Mouse (Mus musculus) heart, embryonic 11.5 days (tissue): ENCODE results near the gene Rimbp2. TPM values are rescaled to one million over a fixed set of nuclear protein-coding genes. Genes with fewer than 3 reads are reported as not detected.
"Not testable (repeated sequence)": the region's sequence is repeated elsewhere in the genome, so short reads cannot be mapped to it uniquely, and the experiment has no call there.

ENCODE experiments used
- ATAC-seq: fragments of 200-750 bp; cut with Nextera tagmentation; replicated peaks from 2 replicates; pipeline ENCODE4 v1.8.0; 2017; ENCODE audit warnings: moderate library complexity; ENCODE audit not compliant: insufficient number of reproducible peaks, low FRiP score, low TSS enrichment
- H3K27ac ChIP-seq: fragments of 300-500 bp; sonication (generic); 2 replicates; pipeline ENCODE4 v1.5.1; 2014; ENCODE audit warnings: mild to moderate bottlenecking, low read depth, low read length
- H3K27me3 ChIP-seq: fragments of 300-500 bp; sonication (generic); 2 replicates; pipeline ENCODE4 v1.6.1; 2014; ENCODE audit warnings: mild to moderate bottlenecking, low read length, mixed read lengths; ENCODE audit not compliant: control insufficient read depth, insufficient read depth
- H3K36me3 ChIP-seq: fragments of 300-500 bp; sonication (generic); 2 replicates; pipeline ENCODE4 v1.6.1; 2014; ENCODE audit warnings: mild to moderate bottlenecking, low read length, moderate library complexity, mixed read lengths; ENCODE audit not compliant: control insufficient read depth, insufficient read depth
- H3K4me1 ChIP-seq: fragments of 300-500 bp; sonication (generic); 2 replicates; pipeline ENCODE4 v1.6.1; 2014; ENCODE audit warnings: low read length; ENCODE audit not compliant: control insufficient read depth, insufficient read depth
- H3K4me2 ChIP-seq: fragments of 300-500 bp; sonication (generic); 2 replicates; pipeline ENCODE4 v1.6.1; 2014; ENCODE audit warnings: mild to moderate bottlenecking, moderate library complexity
- H3K4me3 ChIP-seq: fragments of 300-500 bp; sonication (generic); 2 replicates; pipeline ENCODE4 v1.5.1; 2014; ENCODE audit warnings: low read depth, low read length
- H3K9ac ChIP-seq: fragments of 300-500 bp; sonication (generic); 2 replicates; pipeline ENCODE4 v1.6.1; 2014; ENCODE audit warnings: mild to moderate bottlenecking, low read depth, low read length, moderate library complexity
- H3K9me3 ChIP-seq: fragments of 300-500 bp; sonication (generic); replicated peaks from 2 replicates; pipeline ENCODE4 v1.6.1; 2016; ENCODE audit warnings: low read length; ENCODE audit not compliant: control insufficient read depth
- WGBS: fragments of 180-500 bp; shearing (Covaris S2); extraction: QIAGEN DNeasy Blood & Tissue Kit; methylation state at CpG from one replicate; pipeline ENCODE4 v1.1.7; 2014; ENCODE audit not compliant: insufficient replicate concordance; 5-methylcytosine and 5-hydroxymethylcytosine counted together
- polyA plus RNA-seq: library from polyadenylated mRNA; unstranded; fragments of >200 nt; fragmentation: Nextera tagmentation; extraction: Ambion mirVana; gene quantifications from 2 replicates; pipeline ENCODE4 v1.2.1, GENCODE M21; 2014

The Rimbp2 gene
- polyA plus RNA-seq, 1 experiment from 2014 or later, result 0.03 TPM

DNA sequence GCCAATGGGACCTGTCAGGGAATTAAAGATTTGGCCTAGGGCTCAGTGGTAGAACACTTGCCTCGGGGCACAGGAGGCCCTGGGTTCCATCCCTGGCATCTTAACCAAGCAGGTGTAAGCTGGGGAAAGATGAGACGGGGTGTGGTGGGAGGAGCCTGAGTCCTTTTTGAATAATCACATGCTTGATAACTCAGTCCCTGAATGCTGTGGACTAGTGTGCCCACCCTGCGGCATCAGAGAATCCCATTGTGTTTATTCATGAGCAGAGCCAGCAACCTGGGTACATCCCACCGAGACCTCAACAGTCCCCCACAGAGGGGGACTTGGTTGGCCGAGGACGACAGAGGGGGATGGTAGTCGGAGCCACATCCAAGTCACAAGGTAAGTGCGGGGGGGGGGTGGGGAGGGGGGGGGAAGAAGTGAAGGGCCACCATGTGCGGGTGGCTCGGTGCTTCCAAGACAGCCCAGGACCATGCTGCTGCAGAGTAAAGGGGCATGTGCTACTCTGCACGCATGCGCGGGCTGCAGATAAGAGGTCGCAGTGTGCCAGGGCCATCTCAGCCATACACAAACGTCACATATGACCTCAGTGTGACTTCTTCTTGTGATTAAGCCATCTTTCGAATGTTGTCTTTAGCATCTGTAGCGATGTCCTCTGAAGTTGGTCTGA is 214.0 kb downstream of the Rimbp2 start:
- Histone ChIP-seq H3K9me3 (no peaks in the 10 kb centered on the region), H3K9ac (no peak overlapping the region), H3K4me3 (no peak overlapping the region), H3K36me3 (no peaks in the 10 kb centered on the region), H3K27ac (no peak overlapping the region), H3K27me3 (peaks cover 16% of the 10 kb centered on the region; the same call in 1 of the 2 replicates), H3K4me1 (no peaks in the 10 kb centered on the region), H3K4me2 (no peak overlapping the region)
- ATAC-seq, result no peak
- 45% methylated on average over 14 of the region's 17 CpGs for WGBS

DNA sequence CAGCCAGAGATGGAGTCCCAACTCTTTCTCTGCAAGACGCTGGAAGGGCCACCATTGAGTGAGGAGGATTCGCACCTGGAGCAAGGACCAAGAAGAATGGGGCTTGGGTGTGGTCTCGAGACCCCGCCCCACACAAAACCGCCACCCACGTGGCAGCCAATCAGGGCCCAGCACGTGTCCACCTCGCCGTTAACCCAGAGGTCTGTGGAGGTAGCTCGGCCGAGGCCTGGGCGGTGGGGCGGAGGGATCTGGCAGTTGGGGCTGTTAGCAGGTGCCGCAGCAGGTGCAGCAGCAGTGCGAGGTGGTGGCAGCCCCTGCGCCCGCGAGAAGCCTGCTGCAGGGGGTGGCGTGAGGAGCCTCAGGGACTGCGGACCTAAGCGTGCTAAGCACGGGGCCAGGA is 217.4 kb downstream of the Rimbp2 start:
- no peaks in the 10 kb centered on the region for H3K4me1 ChIP-seq
- no peak overlapping the region for H3K27ac ChIP-seq
- H3K9me3 ChIP-seq, result no peaks in the 10 kb centered on the region
- H3K9ac ChIP-seq, result no peak overlapping the region
- no peak overlapping the region for H3K4me2 ChIP-seq
- H3K36me3 ChIP-seq, result no peaks in the 10 kb centered on the region
- WGBS, result 66% methylated on average over 22 of the region's 22 CpGs
- peaks cover 16% of the 10 kb centered on the region; the same call in 1 of the 2 replicates for H3K27me3 ChIP-seq
- ATAC-seq, result no peak
- no peak overlapping the region for H3K4me3 ChIP-seq

DNA sequence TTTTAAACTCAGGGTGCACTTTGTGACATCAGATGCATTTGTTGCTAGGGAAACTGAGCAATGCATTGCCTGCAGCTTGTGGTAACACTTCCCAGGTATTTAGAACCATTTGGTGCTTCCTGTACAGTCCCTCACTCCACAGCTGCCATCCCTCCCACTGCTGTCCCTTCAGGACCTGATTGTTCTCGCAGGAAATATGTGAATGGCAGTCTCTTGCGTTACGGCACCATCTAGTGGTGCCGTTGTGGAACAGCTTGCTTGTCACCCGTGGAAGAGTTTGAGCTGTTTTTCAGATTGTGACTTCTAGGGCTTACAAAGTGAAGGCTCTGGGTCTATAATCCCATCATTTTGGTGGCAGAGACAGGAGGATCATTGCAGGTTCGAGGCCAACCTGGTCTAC is 219.3 kb downstream of the Rimbp2 start:
- no peak overlapping the region for H3K4me2 ChIP-seq
- H3K4me3 ChIP-seq, result no peak overlapping the region
- H3K9me3 ChIP-seq, result no peaks in the 10 kb centered on the region
- 5% methylated on average over 6 of the region's 6 CpGs for WGBS
- H3K4me1 ChIP-seq, result no peaks in the 10 kb centered on the region
- H3K9ac ChIP-seq, result no peak overlapping the region
- no peaks in the 10 kb centered on the region for H3K36me3 ChIP-seq
- peaks cover 11% of the 10 kb centered on the region; the same call in 1 of the 2 replicates for H3K27me3 ChIP-seq
- ATAC-seq, result no peak
- H3K27ac ChIP-seq, result no peak overlapping the region

DNA sequence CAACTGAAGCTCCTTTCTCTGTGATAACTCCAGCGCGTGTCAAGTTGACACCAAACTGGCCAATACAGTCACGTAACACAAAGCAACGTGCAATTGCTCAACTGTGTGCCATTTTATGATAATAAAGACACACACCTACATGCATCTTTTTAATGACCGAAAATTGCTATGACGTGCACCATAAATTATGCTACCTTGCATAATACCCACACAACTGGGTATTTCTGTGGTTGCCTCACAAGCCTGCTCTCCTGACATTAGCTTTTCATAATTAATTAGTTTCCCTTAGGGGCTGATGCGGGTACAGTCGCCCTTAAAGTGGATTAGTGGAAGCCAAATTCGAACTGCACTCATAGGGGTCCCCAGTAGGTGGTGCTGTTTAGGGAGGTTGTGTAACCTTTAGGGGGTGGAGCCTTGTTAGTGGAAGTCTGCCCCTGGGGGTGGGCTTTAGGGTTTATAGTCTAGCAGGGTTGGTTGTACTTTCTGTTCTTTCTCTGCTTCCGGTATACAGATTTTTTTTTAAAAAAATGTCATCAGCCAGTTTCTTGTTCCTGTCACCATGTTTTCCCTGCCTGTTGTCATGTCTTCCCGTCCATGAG is 220.8 kb downstream of the Rimbp2 start:
- Histone ChIP-seq H3K4me1 (no peaks in the 10 kb centered on the region), H3K9ac (no peak overlapping the region), H3K27ac (no peak overlapping the region), H3K36me3 (no peaks in the 10 kb centered on the region), H3K27me3 (peaks cover 8% of the 10 kb centered on the region; the same call in 1 of the 2 replicates), H3K9me3 (no peaks in the 10 kb centered on the region), H3K4me3 (no peak overlapping the region), H3K4me2 (no peak overlapping the region)
- 64% methylated on average over 11 of the region's 11 CpGs for WGBS
- no peak for ATAC-seq

DNA sequence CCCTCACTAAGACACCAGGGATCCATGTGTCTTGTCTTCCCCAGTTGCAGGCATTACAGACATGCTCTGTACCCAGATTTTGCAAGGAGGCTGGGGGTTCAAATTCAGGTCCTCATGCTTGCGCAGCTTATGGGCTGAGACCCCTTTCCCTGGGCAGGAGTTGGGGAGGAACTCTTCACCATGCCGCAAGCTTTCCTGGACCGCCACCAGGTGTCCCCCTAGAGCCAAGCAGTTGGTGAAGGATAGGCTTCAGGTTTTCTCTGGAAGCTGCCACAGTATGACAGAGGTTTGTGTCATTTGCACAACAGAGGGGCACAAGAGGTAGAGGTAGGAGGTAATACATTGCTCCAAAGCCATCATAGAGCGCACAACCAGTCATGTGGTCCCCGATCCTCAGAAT is 222.7 kb downstream of the Rimbp2 start:
- no peak overlapping the region for H3K27ac ChIP-seq
- 51% methylated on average over 5 of the region's 5 CpGs for WGBS
- H3K9me3 ChIP-seq, result no peaks in the 10 kb centered on the region
- H3K36me3 ChIP-seq, result no peaks in the 10 kb centered on the region
- no peak overlapping the region for H3K4me3 ChIP-seq
- ATAC-seq, result no peak
- H3K4me1 ChIP-seq, result no peaks in the 10 kb centered on the region
- H3K27me3 ChIP-seq, result no peaks in the 10 kb centered on the region
- no peak overlapping the region for H3K4me2 ChIP-seq
- H3K9ac ChIP-seq, result no peak overlapping the region

DNA sequence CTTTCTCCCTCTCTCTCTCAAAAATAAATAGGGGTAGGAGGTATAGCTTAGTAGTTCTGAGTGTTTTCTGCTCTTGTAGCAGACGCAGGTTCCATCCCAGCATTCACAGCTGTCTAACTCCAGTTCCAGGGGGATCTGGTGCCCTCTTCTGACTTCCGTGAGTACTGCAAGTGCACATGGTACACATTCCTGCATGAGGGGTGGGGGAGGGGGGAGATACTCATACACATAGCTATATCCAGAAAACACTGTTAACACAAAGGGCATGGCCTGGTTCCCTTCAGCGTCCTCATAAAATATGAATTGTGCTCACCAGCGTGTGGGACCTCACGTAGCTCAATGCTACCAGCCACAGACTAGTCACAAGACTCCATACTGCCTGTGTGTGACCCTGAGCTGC is 223.9 kb downstream of the Rimbp2 start:
- no peak overlapping the region for H3K4me3 ChIP-seq
- H3K27me3 ChIP-seq, result no peaks in the 10 kb centered on the region
- no peak overlapping the region for H3K27ac ChIP-seq
- WGBS, result 72% methylated on average over 5 of the region's 5 CpGs
- H3K4me2 ChIP-seq, result no peak overlapping the region
- H3K36me3 ChIP-seq, result no peaks in the 10 kb centered on the region
- no peak overlapping the region for H3K9ac ChIP-seq
- no peak for ATAC-seq
- H3K9me3 ChIP-seq, result no peaks in the 10 kb centered on the region
- H3K4me1 ChIP-seq, result no peaks in the 10 kb centered on the region

DNA sequence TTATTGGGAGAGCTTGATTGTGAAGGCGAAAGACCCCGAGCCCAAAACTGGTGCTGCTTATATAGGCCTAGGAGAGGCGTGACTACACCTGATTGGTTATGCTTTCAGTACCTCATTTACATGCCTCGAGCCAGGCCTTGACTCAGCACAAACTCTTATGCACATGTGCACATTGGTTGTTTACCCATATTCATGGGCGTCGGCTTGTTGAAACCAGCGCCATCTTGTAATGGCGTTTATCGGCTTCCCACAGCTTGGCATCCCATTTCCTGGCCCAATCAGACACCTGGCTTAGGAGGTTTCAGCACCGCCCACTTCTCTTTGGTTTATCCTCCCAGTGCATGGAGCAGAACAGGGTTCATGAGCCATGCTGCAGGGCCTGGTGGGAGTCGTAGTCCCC is 232.8 kb downstream of the Rimbp2 start:
- H3K4me1 ChIP-seq, H3K9ac ChIP-seq, H3K27ac ChIP-seq, H3K4me2 ChIP-seq, H3K9me3 ChIP-seq, H3K27me3 ChIP-seq, ATAC-seq, H3K36me3 ChIP-seq, H3K4me3 ChIP-seq: not testable (repeated sequence)
- 84% methylated on average over 11 of the region's 11 CpGs for WGBS

DNA sequence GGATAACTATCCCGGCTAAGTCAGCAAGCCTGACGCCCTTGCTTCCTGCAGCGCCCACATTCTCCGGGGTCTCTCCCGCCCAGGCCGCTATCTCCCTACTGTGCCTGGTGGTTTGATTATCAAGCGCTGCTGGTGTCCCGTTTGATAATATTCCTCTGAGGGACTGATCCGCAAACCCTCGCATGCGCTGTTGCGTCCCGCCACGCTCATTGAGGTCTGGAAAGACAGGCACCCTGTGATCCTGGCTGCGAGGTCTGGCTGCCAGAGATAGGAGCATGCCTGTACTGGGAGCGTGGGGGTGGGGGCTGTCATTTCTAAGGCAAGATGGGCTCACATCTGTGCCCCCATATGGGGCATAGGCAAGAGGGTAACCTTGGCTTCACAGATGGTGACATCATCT is 238.1 kb downstream of the Rimbp2 start:
- WGBS, result 26% methylated on average over 16 of the region's 16 CpGs
- no peak for ATAC-seq
- H3K4me2 ChIP-seq, result peak overlapping the region; percentile 38

DNA sequence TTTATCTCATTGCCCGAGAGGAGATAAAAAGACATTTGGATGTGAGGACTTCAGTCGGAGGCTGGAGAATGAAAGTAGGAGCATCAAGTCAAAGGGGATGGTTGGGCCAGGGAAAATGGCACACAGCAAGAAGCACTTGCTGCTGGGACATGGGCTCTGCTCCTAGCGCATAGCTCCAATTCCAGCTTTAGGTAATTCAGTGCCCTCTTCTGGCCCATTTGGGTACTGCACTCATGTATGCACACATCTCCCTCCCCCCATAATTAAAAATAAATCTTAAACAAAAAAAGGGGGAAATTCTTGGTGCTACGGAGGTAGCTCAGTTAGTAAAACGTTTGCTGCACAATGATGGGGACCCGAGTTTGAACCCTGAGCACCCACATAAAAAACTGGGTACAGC is 241.4 kb downstream of the Rimbp2 start:
- no peak overlapping the region for H3K27ac ChIP-seq
- no peaks in the 10 kb centered on the region for H3K36me3 ChIP-seq
- H3K4me1 ChIP-seq, result peaks cover 4% of the 10 kb centered on the region
- 82% methylated on average over 6 of the region's 6 CpGs for WGBS
- peaks cover 5% of the 10 kb centered on the region; the same call in 1 of the 2 replicates for H3K27me3 ChIP-seq
- H3K4me3 ChIP-seq, result no peak overlapping the region
- no peak for ATAC-seq
- no peaks in the 10 kb centered on the region for H3K9me3 ChIP-seq
- no peak overlapping the region for H3K9ac ChIP-seq
- no peak overlapping the region for H3K4me2 ChIP-seq

More for the DNA sequence above, 238.1 kb downstream of the Rimbp2 start:
- no peaks in the 10 kb centered on the region for H3K36me3 ChIP-seq
- H3K9me3 ChIP-seq, result 0 out of 2 replicates have a peak, but pooled peaks cover 2% of the 10 kb centered on the region
- peaks cover 5% of the 10 kb centered on the region; the same call in 1 of the 2 replicates for H3K27me3 ChIP-seq
- no peak overlapping the region for H3K9ac ChIP-seq
- H3K27ac ChIP-seq, result no peak overlapping the region
- peaks cover 4% of the 10 kb centered on the region for H3K4me1 ChIP-seq
- H3K4me3 ChIP-seq, result no peak overlapping the region
